Mouse (Mus musculus) T-helper 2 cell (primary cell): ENCODE measurements around the gene Hist1h2bc.
"Not testable (repeated sequence)": the region's sequence is repeated elsewhere in the genome, so short reads cannot be mapped to it uniquely, and the experiment has no call there.

Experiments
- in situ Hi-C: fragments of 300-600 bp; cut with MboI, MseI; formaldehyde crosslinking; loops from one replicate; pipeline ENCODE4 v1.15.1; 2025; ENCODE audit warnings: high pct_unique_total_duplicates

Hist1h2bc gene

DNA sequence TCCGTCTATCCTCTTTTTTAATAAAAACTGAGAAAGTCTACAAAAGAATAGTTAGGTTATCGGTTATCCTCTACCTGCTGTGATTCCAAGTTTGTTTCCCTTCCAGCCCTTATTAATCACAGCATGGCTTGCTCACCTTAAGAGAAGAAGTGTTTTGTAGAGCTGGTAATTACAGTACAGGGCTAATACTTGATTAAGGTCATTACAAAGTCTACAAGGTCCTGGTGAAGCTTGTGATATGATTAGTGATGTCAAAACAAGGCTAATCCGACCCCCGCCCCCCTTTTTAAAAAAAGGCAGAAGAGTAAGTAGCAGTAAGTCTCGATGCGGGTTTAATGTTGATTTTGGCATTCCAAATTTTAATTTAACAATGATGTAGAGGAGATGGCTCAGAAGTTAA, 15.0 kb downstream of the Hist1h2bc start:
- in situ Hi-C loops, result loop anchor here (5.0 kb wide), 1 partner anchor 33 kb away; no protein-coding TSS in a partner anchor

DNA sequence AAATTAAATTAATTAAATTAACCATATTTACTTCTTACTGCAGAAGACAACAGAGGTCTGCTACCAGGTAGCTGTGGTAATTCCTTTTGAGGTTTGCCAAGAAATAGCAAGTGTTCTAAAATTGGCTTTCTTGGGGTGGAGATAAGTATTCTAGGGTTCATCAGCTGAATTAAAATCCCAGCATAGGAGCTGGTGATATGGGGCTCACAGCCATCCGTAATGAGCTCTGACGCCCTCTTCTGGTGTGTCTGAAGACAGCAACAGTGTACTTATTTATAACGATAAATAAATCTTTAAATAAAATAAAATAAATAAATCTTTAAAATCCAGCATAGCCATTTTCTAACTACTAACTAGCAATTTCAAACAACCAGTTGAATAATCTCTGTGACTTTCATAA, 15.8 kb downstream of the Hist1h2bc start:
- in situ Hi-C loops, result loop anchor here (5.0 kb wide), 1 partner anchor 33 kb away; no protein-coding TSS in a partner anchor

DNA sequence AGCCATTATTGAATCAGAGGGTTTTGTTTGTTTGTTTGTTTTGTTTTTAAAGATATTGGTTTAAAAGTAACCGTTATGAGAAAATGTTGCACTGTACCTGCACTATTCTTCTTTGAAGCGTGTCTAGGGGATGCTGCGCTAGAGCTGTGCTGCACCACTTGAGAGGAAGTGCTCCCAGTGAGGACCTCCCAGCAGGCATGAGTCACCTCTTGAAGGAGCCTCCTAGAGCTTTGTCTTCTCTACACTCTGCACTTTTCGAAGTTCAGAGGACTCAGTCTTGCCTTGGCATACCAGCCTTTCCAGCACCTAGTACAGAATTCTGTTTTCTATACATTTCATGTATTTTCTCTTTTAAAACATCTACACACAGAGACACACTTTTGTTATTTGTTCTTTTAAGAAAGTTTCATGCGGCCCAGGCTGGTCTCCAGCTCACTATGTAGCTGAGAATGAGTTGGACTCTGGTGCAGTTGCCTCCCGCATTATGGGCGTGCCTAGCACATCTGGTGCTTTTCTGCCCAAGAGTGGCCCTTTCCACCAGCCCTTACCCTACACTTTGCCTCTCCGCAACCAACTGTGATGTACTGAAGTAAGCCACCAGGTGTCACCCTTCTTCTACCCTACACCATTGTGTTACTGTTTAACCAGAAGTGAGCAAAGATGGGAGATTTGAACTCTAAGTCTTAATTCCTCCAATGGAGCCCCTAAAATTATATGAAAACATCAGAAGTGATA, 17.0 kb downstream of the Hist1h2bc start:
- in situ Hi-C loops, result no loop called here

DNA sequence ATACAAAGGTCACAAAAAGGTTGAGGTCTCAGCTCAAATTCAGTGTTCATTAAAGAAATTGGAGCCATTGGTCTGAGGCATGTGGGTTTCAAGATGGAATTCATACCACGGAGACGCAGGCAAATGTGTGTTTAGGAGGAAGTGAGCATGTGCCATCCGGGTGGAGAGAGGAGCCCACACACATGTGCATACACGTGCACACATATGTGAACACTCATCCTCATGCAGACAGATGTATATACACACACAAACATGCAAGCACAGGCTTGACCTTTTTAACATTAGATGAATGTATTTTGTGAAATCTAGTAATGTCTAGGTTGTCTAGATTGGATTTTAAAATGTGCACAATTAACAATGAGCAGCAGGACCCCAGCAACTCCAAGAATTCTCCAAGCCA, 18.2 kb downstream of the Hist1h2bc start:
- in situ Hi-C loops, result no loop called here

DNA sequence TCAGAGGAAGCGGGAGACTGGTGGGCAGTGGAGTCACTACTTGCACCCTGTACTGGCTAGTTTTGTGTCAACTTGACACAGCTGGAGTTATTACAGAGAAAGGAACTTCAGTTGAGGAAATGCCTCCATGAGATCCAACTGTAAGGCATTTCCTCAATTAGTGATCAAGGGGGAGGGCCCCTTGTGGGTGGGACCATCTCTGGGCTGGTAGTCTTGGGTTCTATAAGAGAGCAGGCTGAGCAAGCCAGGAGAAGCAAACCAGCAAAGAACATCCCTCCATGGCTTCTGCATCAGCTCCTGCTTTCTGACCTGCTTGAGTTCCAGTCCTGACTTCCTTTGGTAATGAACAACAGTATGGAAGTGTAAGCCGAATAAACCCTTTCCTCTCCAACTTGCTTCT, 18.8 kb downstream of the Hist1h2bc start:
- in situ Hi-C loops, result not testable (repeated sequence)

DNA sequence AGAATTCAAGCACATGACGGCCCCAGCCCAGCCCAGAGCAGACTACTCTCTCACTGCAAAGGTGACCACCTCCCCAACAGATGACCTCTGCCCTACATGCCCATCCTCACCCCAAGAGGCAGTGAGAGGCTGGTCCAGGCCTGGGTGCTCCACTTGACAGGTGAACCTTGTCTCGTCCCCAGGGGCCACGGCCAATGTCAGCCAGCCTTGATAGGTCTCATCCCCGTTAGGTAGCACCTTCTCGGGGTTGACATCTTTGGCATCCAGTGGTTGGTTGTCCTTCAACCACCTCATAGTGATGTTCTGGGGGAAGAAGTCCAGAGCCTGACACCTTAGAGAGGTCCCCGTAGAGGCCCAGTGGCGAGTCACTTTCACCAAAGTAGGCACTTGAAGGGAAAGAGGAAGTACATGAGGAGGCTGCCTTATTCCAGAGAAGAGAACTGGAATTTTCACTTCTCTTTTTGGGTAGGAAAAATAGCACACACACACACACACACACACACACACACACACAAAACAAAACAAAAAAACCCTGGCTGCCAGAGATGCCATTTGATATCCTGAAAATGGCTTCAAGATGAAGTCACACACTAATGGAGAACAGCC, 21.9 kb downstream of the Hist1h2bc start:
- in situ Hi-C loops, result no loop called here

DNA sequence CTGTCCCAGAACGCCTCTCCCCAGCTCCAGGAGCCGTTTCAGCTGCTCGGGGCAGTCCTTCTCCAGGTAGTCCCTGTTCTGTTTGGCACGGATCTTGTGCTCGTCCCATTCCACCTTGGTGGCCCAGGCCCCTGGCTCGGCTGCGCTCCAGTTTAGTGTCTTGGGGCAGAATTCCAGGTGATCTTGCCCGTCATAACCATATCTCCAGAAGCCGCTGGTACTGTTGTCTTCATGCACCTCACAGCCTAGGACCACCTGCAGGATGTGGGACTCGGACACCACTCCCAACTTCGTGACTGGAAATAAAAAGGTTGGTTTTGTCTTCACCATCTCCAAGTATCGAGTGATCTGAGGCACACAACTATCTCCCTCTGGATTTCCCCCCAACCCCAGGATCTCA, 22.8 kb downstream of the Hist1h2bc start:
- in situ Hi-C loops, result no loop called here

DNA sequence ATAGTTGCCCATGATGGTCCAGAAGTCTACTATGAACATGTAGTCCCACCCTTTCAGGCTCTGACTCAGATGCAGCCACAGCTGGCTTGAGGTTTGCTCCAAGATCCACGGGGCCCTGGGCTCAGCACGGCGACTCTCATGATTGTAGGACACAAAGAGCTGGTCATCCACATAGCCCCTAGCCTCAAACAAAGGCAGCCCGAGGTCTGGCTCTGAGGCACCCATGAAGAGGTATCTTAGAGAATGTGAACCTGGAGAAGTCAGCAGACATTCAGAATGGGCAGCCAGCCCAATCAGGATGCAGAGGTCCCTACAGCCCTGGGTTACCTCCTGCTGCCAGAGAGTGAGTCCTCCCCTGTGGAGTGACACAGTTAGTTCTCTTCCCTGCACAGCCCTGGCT, 24.0 kb downstream of the Hist1h2bc start:
- in situ Hi-C loops, result no loop called here

DNA sequence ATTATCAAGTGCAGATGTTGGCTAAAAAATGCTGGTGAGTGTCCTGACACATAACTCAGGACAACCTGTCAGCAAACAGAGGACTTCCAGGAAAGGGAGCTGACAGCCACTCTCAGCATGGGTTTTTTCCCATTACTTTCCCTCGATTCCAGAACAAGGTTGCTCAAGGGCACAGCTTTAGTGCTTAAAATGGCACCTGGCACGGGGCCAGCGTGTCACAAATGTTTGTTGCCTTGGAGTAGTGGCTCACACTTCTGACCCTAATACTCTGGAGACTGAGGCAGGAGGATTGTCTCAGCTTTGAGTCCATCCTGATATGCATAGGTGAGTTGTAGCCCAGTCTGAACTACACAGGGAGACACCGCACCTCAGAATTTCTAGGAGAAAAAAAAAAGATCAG, 24.7 kb downstream of the Hist1h2bc start:
- in situ Hi-C loops, result no loop called here

DNA sequence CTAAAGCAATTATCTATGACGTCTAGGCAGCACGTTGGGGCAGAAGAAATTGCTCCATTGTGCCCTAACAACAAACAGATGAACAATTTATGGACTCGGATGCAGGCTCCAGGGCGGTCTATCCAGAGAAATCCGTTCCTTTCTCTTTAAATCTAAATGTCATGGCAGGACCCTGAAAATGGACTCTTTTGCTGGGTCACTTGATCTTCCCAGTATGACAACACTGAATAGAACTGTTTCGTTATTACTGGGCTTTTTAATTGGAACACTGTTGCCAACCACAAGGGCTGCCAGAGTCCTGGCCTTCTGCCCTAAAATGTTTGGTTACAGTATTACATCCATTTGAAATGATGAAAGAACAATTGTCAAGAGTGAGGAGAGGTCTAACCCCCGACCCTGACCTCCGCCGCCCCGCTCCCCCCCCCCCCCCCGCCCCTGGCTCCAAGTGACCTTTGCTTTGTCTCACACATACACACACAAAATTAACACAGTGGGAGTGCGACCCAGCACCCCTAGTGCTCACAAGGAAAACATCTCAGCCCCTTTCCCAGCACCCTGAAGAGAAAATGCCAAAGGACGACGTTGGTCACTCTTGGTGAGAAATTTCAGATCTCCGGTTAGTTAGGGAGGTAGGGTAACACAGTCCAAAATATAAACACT, 25.8 kb downstream of the Hist1h2bc start:
- in situ Hi-C loops, result no loop called here

DNA sequence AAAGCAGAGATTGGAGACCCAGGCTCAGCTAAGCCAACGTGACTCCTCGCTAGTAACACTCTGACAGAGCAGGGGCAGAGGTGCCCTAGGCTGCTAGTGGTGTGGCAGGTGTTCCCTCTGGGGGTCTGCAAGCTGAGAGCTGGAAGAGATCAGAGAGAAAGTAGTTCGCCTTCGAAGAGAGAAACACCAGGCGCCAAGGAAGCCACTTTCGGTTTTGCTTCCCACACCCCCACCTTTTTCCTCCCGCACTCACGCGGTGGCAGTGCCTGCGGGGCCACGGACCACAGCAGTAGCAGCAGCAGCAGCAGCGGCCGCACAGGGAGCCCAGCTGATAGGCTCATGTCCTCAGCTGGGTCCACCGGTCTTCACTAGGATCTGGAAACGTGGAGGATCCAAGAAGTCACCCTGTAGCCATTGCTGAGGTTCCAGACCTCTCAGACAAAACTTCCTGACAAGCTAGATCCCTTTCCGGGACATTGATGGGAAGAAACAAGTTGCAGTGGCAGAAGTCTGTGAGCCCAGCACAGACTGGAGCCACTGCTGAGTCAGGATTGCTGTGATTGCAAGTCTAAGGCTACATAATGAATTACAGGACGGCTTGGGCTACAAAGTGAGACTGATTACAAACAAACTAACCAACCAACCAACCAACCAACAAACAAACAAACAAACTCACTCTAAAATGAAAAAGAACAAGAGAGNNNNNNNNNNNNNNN, 26.5 kb downstream of the Hist1h2bc start, which contains the start of gene Hfe:
Gene Hfe (minus strand): TSS at position 481 of the 716 bp plus-strand sequence.
- in situ Hi-C loops, result no loop called here

DNA sequence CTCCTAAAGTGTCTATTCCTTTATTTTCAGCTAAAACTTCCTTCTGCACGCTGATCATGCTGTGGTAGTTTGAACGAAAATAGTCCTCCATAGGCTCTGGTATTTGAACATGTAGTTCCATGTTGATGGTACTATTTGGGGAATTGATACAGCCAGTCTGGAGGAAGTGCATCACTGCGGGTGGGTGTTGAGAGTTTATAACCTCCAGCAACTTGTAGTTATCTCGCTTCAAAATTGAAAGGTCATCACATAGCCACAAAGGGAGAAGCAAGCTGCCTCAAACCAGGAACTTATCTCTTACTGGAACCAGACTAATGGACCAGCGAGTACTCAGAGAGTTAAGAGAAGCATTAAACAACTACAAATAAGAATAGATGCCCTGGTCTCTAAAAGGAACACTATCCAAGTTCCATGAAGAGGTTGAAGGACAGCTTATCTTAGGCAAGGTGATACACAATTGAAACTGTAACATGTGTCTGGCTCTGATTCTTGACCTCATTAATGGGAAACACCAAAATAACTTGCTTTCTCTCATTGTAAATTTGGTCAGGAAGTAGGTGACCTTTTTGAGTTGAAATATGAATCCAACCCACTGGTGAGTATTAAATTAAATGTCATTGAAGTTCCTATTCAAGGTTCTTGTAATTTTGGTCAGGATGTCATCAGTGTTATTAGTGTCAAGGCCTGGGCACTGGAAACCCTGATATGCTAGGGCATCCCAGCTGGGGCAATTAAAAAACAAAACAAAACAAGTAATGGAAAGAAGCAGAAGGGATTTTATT, 32.5 kb downstream of the Hist1h2bc start:
- in situ Hi-C loops, result no loop called here

DNA sequence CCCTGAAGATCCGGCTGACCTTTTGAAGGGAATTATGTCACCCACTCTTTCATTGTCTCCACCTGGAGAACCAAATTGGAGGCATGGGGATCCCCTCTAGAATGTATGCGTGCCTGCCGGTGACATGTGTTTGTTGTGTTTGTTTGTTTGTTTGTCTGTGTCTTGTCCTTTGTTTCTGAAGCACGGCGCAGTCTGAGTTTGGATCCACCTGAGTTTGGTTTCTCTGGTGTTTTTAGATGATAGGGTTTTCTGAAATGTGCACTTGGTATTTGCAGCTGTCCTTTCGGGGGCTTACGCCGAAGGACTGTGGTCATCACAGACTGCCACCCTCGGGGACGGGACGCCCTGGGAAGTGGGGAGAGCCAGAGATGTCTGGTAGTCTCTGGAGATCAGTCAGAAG, 33.2 kb downstream of the Hist1h2bc start:
- in situ Hi-C loops, result no loop called here

DNA sequence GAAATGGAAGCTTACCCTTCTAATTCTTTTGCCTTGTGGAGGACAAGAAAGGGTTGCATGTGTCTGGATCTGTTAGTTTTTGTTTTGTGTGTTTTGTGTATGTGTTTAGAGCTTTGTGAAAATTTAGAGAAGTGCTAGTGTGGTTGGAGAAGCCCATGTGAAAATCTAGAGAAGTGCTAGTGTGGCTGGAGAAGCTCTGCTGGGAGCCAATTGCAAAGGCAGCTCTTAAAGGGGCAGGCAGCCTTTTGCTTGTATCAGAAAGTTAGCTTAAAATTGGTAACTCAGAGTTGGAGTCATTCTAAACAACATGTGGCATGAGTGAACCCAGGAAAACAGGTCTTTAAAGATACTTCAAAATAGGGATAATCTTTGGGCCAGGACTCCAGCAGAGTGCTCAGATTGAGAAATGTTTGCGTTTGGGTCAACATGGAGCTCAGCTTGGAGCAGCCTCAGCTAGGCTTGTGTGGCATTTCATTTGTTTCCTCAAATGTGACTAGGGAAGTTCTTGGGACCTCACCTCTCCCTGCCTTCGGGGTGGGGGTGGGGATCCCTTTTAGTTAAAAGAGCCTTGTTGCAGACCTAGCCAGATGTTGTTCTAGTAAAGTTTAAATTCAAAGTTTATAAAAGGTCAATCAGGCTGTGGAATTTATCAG, 33.7 kb downstream of the Hist1h2bc start:
- in situ Hi-C loops, result not testable (repeated sequence)

DNA sequence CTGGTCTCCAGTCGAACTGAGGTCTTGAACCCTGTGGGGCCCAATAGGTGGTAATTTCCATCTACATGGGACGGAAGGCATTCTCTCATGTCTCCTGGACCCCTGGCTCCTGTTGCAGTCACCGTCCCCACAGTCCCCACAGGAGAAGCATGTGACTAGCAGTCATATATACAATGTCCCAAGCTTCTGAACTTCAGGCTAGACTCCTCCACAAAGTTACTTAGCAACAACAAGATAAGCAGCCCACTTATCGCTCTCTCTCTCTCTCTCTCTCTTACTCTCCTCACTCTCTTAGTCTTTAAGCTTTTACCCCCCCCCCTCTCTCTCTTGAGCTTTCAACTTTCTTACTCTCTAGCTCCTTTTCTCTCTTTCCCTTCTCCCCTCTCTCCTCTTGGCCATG, 40.2 kb downstream of the Hist1h2bc start:
- in situ Hi-C loops, result no loop called here

DNA sequence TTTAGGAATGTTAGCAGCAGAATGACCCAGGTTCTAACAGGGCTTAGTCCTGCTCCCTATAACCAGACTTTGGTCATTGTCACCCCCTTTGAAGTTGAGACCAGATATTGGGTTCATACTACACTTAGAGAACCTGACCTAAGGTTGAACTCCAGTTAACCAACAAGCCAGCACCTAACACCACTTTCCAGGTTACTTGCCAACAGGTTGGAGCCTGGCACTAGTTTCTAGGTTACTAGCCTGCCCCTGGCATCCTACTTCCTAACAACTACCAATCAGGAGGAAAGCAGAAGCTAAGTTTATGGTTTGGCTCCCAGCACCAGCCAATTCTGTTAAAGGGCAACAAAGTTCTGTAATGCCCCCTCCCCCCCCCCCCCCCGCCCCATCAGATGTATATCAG, 41.2 kb downstream of the Hist1h2bc start:
- in situ Hi-C loops, result no loop called here

DNA sequence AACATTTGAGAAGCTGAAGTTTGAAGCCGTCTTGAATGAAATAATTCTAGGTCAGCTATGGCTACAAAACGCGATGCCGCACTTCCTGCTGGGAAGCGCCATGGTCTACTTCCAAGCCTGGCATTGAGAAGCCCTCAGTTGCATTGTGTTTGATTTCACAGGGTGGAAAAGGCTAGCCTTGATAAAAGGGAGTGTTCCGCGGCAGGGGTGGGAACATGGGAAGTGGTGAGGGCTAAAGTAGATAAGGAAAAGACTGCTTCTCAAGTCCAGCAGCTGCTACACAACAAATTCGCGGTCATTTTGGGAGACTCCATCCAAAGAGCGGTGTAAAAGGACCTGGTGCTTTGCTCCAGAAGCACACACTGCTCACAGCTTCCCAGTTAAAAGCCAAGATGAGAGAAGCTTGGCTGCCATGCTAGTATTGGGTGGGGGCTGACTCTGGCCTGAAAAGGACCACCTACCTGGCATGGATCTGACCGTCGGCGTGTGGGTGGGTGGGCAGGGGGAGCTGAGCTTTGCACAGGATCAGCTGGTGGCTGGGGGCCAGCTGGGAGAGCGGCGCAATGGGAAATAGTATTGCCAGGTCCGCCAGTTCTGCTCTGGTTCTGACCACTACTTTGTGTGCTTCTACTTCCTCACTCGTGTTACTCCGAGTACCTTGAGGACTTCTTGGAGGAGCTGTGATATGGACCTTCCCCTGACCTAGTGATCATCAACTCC, 44.6 kb downstream of the Hist1h2bc start:
- in situ Hi-C loops, result no loop called here

DNA sequence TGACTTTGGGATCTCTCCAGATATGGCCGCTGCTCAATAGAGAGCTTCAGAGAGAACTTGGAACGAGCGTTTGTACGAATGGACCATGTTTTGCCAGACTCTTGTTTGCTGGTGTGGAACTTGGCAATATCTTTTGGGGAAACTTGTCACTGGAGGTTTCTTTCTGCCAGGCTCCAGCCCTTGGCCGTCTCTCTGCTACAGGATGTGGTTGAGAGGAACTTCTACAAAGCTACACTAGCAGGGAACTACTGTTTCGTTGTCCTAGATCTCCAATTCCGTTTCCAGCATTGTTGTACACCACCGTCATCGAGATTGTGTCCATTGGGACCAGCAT, 45.2 kb downstream of the Hist1h2bc start:
- in situ Hi-C loops, result no loop called here

DNA sequence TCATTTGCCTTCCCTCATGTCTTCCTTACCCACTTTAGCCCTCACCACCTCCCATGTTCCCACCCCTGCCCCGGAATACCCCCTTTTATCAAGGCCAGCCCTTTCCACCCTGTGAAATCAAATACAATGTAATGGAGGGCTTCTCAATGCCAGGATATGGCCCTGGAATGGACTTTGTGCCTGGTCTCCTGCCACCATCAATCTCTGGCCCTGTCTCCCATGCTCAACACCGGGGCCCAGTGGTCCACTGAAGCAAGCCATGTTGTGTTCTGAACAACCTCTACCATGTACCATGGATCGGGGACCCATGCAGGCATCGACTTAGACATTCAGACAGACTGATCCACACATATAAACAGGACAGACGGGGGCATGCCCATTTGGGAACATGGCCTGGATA, 45.7 kb downstream of the Hist1h2bc start:
- in situ Hi-C loops, result loop anchor here (5.0 kb wide), 1 partner anchor 32 kb away; the partner anchor contains the start of genes Hist1h1t and Hist1h4c

DNA sequence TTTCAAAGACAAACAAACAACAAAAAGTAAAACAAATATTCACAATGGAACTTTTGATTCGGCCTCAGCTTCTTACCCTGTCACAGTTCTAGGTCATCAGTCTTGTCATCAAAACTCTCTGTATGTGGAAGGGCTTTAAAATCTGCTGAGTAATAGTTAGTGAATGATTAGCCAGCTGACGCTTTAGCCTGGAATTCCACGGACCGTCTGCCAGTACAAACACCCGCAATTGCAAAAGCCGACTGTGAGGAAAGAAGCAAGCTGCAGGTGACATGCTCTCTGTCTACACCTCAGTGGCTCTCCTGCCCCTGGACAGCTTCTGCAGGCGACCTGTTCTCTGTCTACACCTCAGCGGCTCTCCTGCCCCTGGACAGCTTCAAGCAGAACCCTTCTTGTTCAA, 46.5 kb downstream of the Hist1h2bc start:
- in situ Hi-C loops, result loop anchor here (5.0 kb wide), 1 partner anchor 33 kb away; the partner anchor contains the start of genes Hist1h1t and Hist1h4c
